Comparison of ENCODE assay signal across 22 mouse cellular contexts in genomic region chr9:96505156-96505555, GRCm38 (mm10). TPM values are rescaled to one million over a fixed set of nuclear protein-coding genes. Genes with fewer than 3 reads are reported as not detected.
DNase-seq lines count a peak whose midpoint lies in the region; ATAC-seq and TF ChIP-seq lines count a peak whose summit lies in the region.
"Had no signal": no experiment of that assay in that cellular context is flagged by ENCODE, and none has a peak within 500 bp of the region (broad histone marks: within the 10 kb centered on the region; RNA-seq: fewer than 3 reads in every experiment).

No protein-coding gene starts in this region.

- no peaks in the 10 kb centered on the region for H3K36me3 ChIP-seq in hindbrain, embryonic 10.5 days
- no peaks in the 10 kb centered on the region for H3K36me3 ChIP-seq in hindbrain, embryonic 11.5 days (ENCODE audit: control insufficient read depth, insufficient read depth, low read length)
- H3K36me3 ChIP-seq in midbrain, embryonic 15.5 days (replicated peaks): no peaks in the 10 kb centered on the region
- no peaks in the 10 kb centered on the region for H3K36me3 ChIP-seq in midbrain, embryonic 11.5 days (ENCODE audit: control insufficient read depth, insufficient read depth, low read length)
- H3K36me3 ChIP-seq in hindbrain, embryonic 15.5 days: no peaks in the 10 kb centered on the region
- no peaks in the 10 kb centered on the region for H3K36me3 ChIP-seq in stomach, postnatal 0 days (ENCODE audit: control insufficient read depth, insufficient read depth, low read length)
- H3K36me3 ChIP-seq: liver, embryonic 15.5 days; midbrain, embryonic 12.5 days; stomach, embryonic 15.5 days had no signal

- TF ChIP-seq CTCF in stomach, postnatal 0 days (IDR thresholded peaks at IDR 0.05; ENCODE audit: low read depth): no peak

- no peak overlapping the region for H3K9ac ChIP-seq in hindbrain, embryonic 11.5 days (ENCODE audit: low read depth, low read length)
- H3K9ac ChIP-seq in midbrain, embryonic 15.5 days: no peak overlapping the region
- no peak overlapping the region for H3K9ac ChIP-seq in midbrain, embryonic 11.5 days (ENCODE audit: low read length)
- no peak overlapping the region for H3K9ac ChIP-seq in hindbrain, embryonic 15.5 days
- no peak overlapping the region for H3K9ac ChIP-seq in stomach, postnatal 0 days (ENCODE audit: low read length)
- H3K9ac ChIP-seq: liver, embryonic 15.5 days; midbrain, embryonic 12.5 days; stomach, embryonic 15.5 days had no signal

- WGBS in hindbrain, embryonic 10.5 days: 89% methylated on average over 4 of the region's 4 CpGs
- WGBS in hindbrain, embryonic 11.5 days: 88% methylated on average over 4 of the region's 4 CpGs
- 92% methylated on average over 4 of the region's 4 CpGs for WGBS in midbrain, embryonic 15.5 days
- 88% methylated on average over 4 of the region's 4 CpGs for WGBS in midbrain, embryonic 11.5 days
- WGBS in hindbrain, embryonic 15.5 days: 84% methylated on average over 4 of the region's 4 CpGs
- 96% methylated on average over 4 of the region's 4 CpGs for WGBS in stomach, postnatal 0 days

- peaks cover 26% of the 10 kb centered on the region for H3K4me1 ChIP-seq in hindbrain, embryonic 10.5 days (replicated peaks)
- H3K4me1 ChIP-seq in hindbrain, embryonic 11.5 days (replicated peaks; ENCODE audit: control insufficient read depth, insufficient read depth, low read length): no peaks in the 10 kb centered on the region
- peaks cover 7% of the 10 kb centered on the region for H3K4me1 ChIP-seq in midbrain, embryonic 15.5 days
- peaks cover 6% of the 10 kb centered on the region for H3K4me1 ChIP-seq in midbrain, embryonic 11.5 days (ENCODE audit: control insufficient read depth, insufficient read depth, low read length)
- peaks cover 16% of the 10 kb centered on the region for H3K4me1 ChIP-seq in hindbrain, embryonic 15.5 days (replicated peaks)
- H3K4me1 ChIP-seq in stomach, postnatal 0 days (replicated peaks; ENCODE audit: control insufficient read depth, insufficient read depth): no peaks in the 10 kb centered on the region
- H3K4me1 ChIP-seq: liver, embryonic 15.5 days had no signal

- no peak for TF ChIP-seq EP300 in stomach, postnatal 0 days (optimal IDR thresholded peaks at IDR 0.05)

- H3K9me3 ChIP-seq in hindbrain, embryonic 10.5 days: no peaks in the 10 kb centered on the region
- H3K9me3 ChIP-seq in hindbrain, embryonic 11.5 days (ENCODE audit: control insufficient read depth, low read length): no peaks in the 10 kb centered on the region
- H3K9me3 ChIP-seq in midbrain, embryonic 15.5 days: no peaks in the 10 kb centered on the region
- H3K9me3 ChIP-seq in midbrain, embryonic 11.5 days (ENCODE audit: control insufficient read depth, low read length): no peaks in the 10 kb centered on the region
- no peaks in the 10 kb centered on the region for H3K9me3 ChIP-seq in hindbrain, embryonic 15.5 days
- H3K9me3 ChIP-seq in stomach, postnatal 0 days (ENCODE audit: control insufficient read depth, low read length): no peaks in the 10 kb centered on the region
- H3K9me3 ChIP-seq: liver, embryonic 15.5 days; midbrain, embryonic 12.5 days; stomach, embryonic 15.5 days had no signal

- H3K27ac ChIP-seq in hindbrain, embryonic 10.5 days: peak overlapping the region; percentile 76
- H3K27ac ChIP-seq in hindbrain, embryonic 11.5 days (ENCODE audit: low read depth, low read length): no peak overlapping the region
- H3K27ac ChIP-seq in midbrain, embryonic 15.5 days: peak overlapping the region; percentile 67; the same call in 1 of the 2 replicates
- H3K27ac ChIP-seq in midbrain, embryonic 11.5 days (ENCODE audit: low read depth, low read length): no peak overlapping the region
- H3K27ac ChIP-seq in hindbrain, embryonic 15.5 days (replicated peaks): peak overlapping the region; percentile 75
- H3K27ac ChIP-seq in stomach, postnatal 0 days (replicated peaks): peak overlapping the region; percentile 77; the same call in 1 of the 2 replicates
- H3K27ac ChIP-seq: layer of hippocampus, adult 2 months; liver, embryonic 15.5 days; macrophage; stomach, embryonic 15.5 days had no signal

- DNase-seq in hindbrain, embryonic 10.5 days (ENCODE audit: low spot score): no peak
- no peak for DNase-seq in hindbrain, embryonic 11.5 days (ENCODE audit: low spot score)
- DNase-seq in midbrain, embryonic 11.5 days (ENCODE audit: low spot score, missing footprints): no peak
- DNase-seq in stomach, postnatal 0 days (ENCODE audit: low spot score): no peak
- DNase-seq in spleen, postnatal 4 days (ENCODE audit: low spot score in 2 of 2): no peak
- DNase-seq: adrenal gland, postnatal 36 days; B cell, adult 2 months; cerebellum, adult 11-12 months; heart, postnatal 10 days; kidney, adult 9 months; spleen, adult 18-20 months; thymus, adult 2 months had no signal

- no peak for ATAC-seq in hindbrain, embryonic 11.5 days (ENCODE audit: low FRiP score)
- no peak for ATAC-seq in midbrain, embryonic 15.5 days (replicated peaks)
- no peak for ATAC-seq in midbrain, embryonic 11.5 days (ENCODE audit: low FRiP score)
- no peak for ATAC-seq in hindbrain, embryonic 15.5 days (ENCODE audit: low FRiP score, low read depth)
- ATAC-seq in stomach, postnatal 0 days (ENCODE audit: low FRiP score, low TSS enrichment): no peak

- no peaks in the 10 kb centered on the region for H3K27me3 ChIP-seq in hindbrain, embryonic 10.5 days (ENCODE audit: insufficient read depth, poor library complexity, severe bottlenecking)
- H3K27me3 ChIP-seq in hindbrain, embryonic 11.5 days (ENCODE audit: control insufficient read depth, insufficient read depth, low read length): no peaks in the 10 kb centered on the region
- H3K27me3 ChIP-seq in midbrain, embryonic 15.5 days (replicated peaks): no peaks in the 10 kb centered on the region
- no peaks in the 10 kb centered on the region for H3K27me3 ChIP-seq in midbrain, embryonic 11.5 days (ENCODE audit: control insufficient read depth, insufficient read depth, low read length)
- H3K27me3 ChIP-seq in hindbrain, embryonic 15.5 days: no peaks in the 10 kb centered on the region
- H3K27me3 ChIP-seq in stomach, postnatal 0 days (ENCODE audit: control insufficient read depth, insufficient read depth, low read length): no peaks in the 10 kb centered on the region
- H3K27me3 ChIP-seq: liver, embryonic 15.5 days; midbrain, embryonic 12.5 days; stomach, embryonic 15.5 days had no signal

- no peak overlapping the region for H3K4me3 ChIP-seq in hindbrain, embryonic 10.5 days
- no peak overlapping the region for H3K4me3 ChIP-seq in hindbrain, embryonic 11.5 days (ENCODE audit: low read depth, low read length)
- no peak overlapping the region for H3K4me3 ChIP-seq in midbrain, embryonic 15.5 days
- no peak overlapping the region for H3K4me3 ChIP-seq in midbrain, embryonic 11.5 days (ENCODE audit: low read depth, low read length)
- H3K4me3 ChIP-seq in hindbrain, embryonic 15.5 days: no peak overlapping the region
- H3K4me3 ChIP-seq in stomach, postnatal 0 days (ENCODE audit: low read depth, low read length): no peak overlapping the region
- H3K4me3 ChIP-seq: layer of hippocampus, adult 2 months; liver, embryonic 15.5 days; midbrain, embryonic 12.5 days; stomach, embryonic 15.5 days had no signal

- H3K4me2 ChIP-seq in hindbrain, embryonic 11.5 days (replicated peaks; ENCODE audit: low read depth, low read length): no peak overlapping the region
- no peak overlapping the region for H3K4me2 ChIP-seq in midbrain, embryonic 15.5 days
- H3K4me2 ChIP-seq in midbrain, embryonic 11.5 days: no peak overlapping the region
- no peak overlapping the region for H3K4me2 ChIP-seq in hindbrain, embryonic 15.5 days
- no peak overlapping the region for H3K4me2 ChIP-seq in stomach, postnatal 0 days (replicated peaks; ENCODE audit: low read depth)
- H3K4me2 ChIP-seq: heart, embryonic 11.5 days; liver, embryonic 15.5 days had no signal

RNA-seq across cellular contexts. Expression of gene Gm28729, which starts 19.9 kb away (rescaled TPM):
- 0.07 and 0.37 TPM in 2 replicates for polyA plus RNA-seq in hindbrain, embryonic 10.5 days (2016; fragmentation: Nextera tagmentation; extraction: Ambion mirVana)
- 0.25 and 0.56 TPM in 2 replicates for polyA plus RNA-seq in hindbrain, embryonic 11.5 days (2014; fragmentation: Nextera tagmentation; extraction: Ambion mirVana)
- polyA plus RNA-seq in midbrain, embryonic 15.5 days (2015; fragmentation: Nextera tagmentation; extraction: Ambion mirVana): 0.17 and 0.32 TPM in 2 replicates
- polyA plus RNA-seq in midbrain, embryonic 11.5 days (2014; fragmentation: Nextera tagmentation; extraction: Ambion mirVana): not detected in 2 replicates
- polyA plus RNA-seq in hindbrain, embryonic 15.5 days (2015; fragmentation: Nextera tagmentation; extraction: Ambion mirVana): 0.48 and 0.62 TPM in 2 replicates
- polyA plus RNA-seq in stomach, postnatal 0 days (2015; fragmentation: Nextera tagmentation; extraction: Ambion mirVana): not detected in 2 replicates
- polyA plus RNA-seq: embryonic facial prominence, embryonic 11.5 days; heart, embryonic 11.5 days; midbrain, embryonic 12.5 days; neural tube, embryonic 11.5 days; stomach, embryonic 15.5 days had no signal

RNA-seq across cellular contexts. Expression of gene Rnf7, which starts 26.7 kb away (rescaled TPM):
- polyA plus RNA-seq in hindbrain, embryonic 10.5 days (2016; fragmentation: Nextera tagmentation; extraction: Ambion mirVana): 269 and 272 TPM in 2 replicates
- polyA plus RNA-seq in hindbrain, embryonic 11.5 days (2014; fragmentation: Nextera tagmentation; extraction: Ambion mirVana): 287 and 290 TPM in 2 replicates
- 196 and 201 TPM in 2 replicates for polyA plus RNA-seq in midbrain, embryonic 15.5 days (2015; fragmentation: Nextera tagmentation; extraction: Ambion mirVana)
- 293 and 294 TPM in 2 replicates for polyA plus RNA-seq in midbrain, embryonic 11.5 days (2014; fragmentation: Nextera tagmentation; extraction: Ambion mirVana)
- 205 and 214 TPM in 2 replicates for polyA plus RNA-seq in hindbrain, embryonic 15.5 days (2015; fragmentation: Nextera tagmentation; extraction: Ambion mirVana)
- polyA plus RNA-seq in stomach, postnatal 0 days (2015; fragmentation: Nextera tagmentation; extraction: Ambion mirVana): 163 and 169 TPM in 2 replicates

Comparison
In these comparisons a context has a peak if more than half of its experiments do, and no peak if none do; other contexts are left out.
1. H3K27ac ChIP-seq: peak in hindbrain, embryonic 10.5 days (single experiment), midbrain, embryonic 15.5 days (single experiment), hindbrain, embryonic 15.5 days (single experiment) and stomach, postnatal 0 days (single experiment); none in hindbrain, embryonic 11.5 days (single experiment) and midbrain, embryonic 11.5 days (single experiment).